Mouse (Mus musculus) lung, embryonic 14.5 days (tissue): ENCODE results near the gene Vasn. TPM values are rescaled to one million over a fixed set of nuclear protein-coding genes. Genes with fewer than 3 reads are reported as not detected.
A peak's percentile ranks its signal among the peaks of the same experiment; 100 is the strongest.

Source experiments
- ATAC-seq: fragments of 200-750 bp; cut with Nextera tagmentation; 2 replicates; pipeline ENCODE4 v1.8.0; 2017; ENCODE audit warnings: mild to moderate bottlenecking, moderate TSS enrichment, moderate library complexity; ENCODE audit not compliant: insufficient read depth
- DNase-seq: peaks from one replicate; pipeline ENCODE4 v3.0.0-alpha.2; 2015
- H3K27ac ChIP-seq: fragments of 300-500 bp; sonication (generic); 2 replicates; pipeline ENCODE4 v1.5.1; 2014; ENCODE audit warnings: low read depth, mild to moderate bottlenecking, moderate library complexity
- H3K27me3 ChIP-seq: fragments of 300-500 bp; sonication (generic); 2 replicates; pipeline ENCODE4 v1.6.1; 2014; ENCODE audit warnings: low read length, control low read depth; ENCODE audit not compliant: insufficient read depth
- H3K36me3 ChIP-seq: fragments of 300-500 bp; sonication (generic); 2 replicates; pipeline ENCODE4 v1.6.1; 2014; ENCODE audit warnings: control low read depth; ENCODE audit not compliant: insufficient read depth
- H3K4me1 ChIP-seq: fragments of 300-500 bp; sonication (generic); 2 replicates; pipeline ENCODE4 v1.6.1; 2014; ENCODE audit warnings: antibody characterized with exemption, control low read depth; ENCODE audit not compliant: insufficient read depth
- H3K4me2 ChIP-seq: fragments of 300-500 bp; sonication (generic); 2 replicates; pipeline ENCODE4 v1.6.1; 2014; ENCODE audit warnings: mild to moderate bottlenecking
- H3K4me3 ChIP-seq: fragments of 300-500 bp; sonication (generic); 2 replicates; pipeline ENCODE4 v1.5.1; 2014; ENCODE audit warnings: low read depth, low read length
- H3K9ac ChIP-seq: fragments of 300-500 bp; sonication (generic); 2 replicates; pipeline ENCODE4 v1.6.1; 2014
- H3K9me3 ChIP-seq: fragments of 300-500 bp; sonication (generic); 2 replicates; pipeline ENCODE4 v1.6.1; 2016; ENCODE audit warnings: low read depth, low read length, control low read depth
- CTCF ChIP-seq: IDR thresholded peaks from 2 replicates; pipeline ENCODE4 v1.5.1; 2016; ENCODE audit warnings: antibody characterized with exemption, low read depth
- WGBS: fragments of 180-500 bp; shearing (Covaris S2); extraction: QIAGEN DNeasy Blood & Tissue Kit; methylation state at CpG from one replicate; pipeline ENCODE4 v1.1.7; 2014; 5-methylcytosine and 5-hydroxymethylcytosine counted together
- polyA plus RNA-seq: library from polyadenylated mRNA; unstranded; fragments of >200 nt; fragmentation: Nextera tagmentation; extraction: Ambion mirVana; gene quantifications from 2 replicates; pipeline ENCODE4 v1.2.1, GENCODE M21; 2014

Vasn gene
- polyA plus RNA-seq, 1 experiment from 2014 or later: 23.5 TPM

- H3K27ac ChIP-seq: no peak overlapping the region
- ATAC-seq (no peak), DNase-seq (no peak)
- 68% methylated on average over 4 of the region's 4 CpGs for WGBS
- no peaks in the 10 kb centered on the region for H3K27me3 ChIP-seq
- TF ChIP-seq CTCF: no peak
- peaks cover 74% of the 10 kb centered on the region for H3K36me3 ChIP-seq
- no peaks in the 10 kb centered on the region for H3K9me3 ChIP-seq
- no peak overlapping the region for H3K9ac ChIP-seq
- no peaks in the 10 kb centered on the region for H3K4me1 ChIP-seq
- no peak overlapping the region for H3K4me3 ChIP-seq
- H3K4me2 ChIP-seq: no peak overlapping the region
These were observed 22.9 kb upstream of the Vasn start for GRCm38 (mm10) chr16:4616829-4617228.

GRCm38 (mm10) chr16:4624074-4624473 lies 15.7 kb upstream of the Vasn start:
- H3K9ac ChIP-seq: peak overlapping the region; percentile 85
- no peak for TF ChIP-seq CTCF
- H3K4me3 ChIP-seq: peak overlapping the region; percentile 77
- H3K4me1 ChIP-seq: peaks cover 14% of the 10 kb centered on the region; the same call in 1 of the 2 replicates
- H3K27me3 ChIP-seq: no peaks in the 10 kb centered on the region
- WGBS: 14% methylated on average over 9 of the region's 9 CpGs
- H3K27ac ChIP-seq: peak overlapping the region; percentile 81
- no peak for DNase-seq
- no peaks in the 10 kb centered on the region for H3K9me3 ChIP-seq
- no peak for ATAC-seq
- peak overlapping the region; percentile 80 for H3K4me2 ChIP-seq
- H3K36me3 ChIP-seq: 0 out of 2 replicates have a peak, but pooled peaks cover 8% of the 10 kb centered on the region

DNA sequence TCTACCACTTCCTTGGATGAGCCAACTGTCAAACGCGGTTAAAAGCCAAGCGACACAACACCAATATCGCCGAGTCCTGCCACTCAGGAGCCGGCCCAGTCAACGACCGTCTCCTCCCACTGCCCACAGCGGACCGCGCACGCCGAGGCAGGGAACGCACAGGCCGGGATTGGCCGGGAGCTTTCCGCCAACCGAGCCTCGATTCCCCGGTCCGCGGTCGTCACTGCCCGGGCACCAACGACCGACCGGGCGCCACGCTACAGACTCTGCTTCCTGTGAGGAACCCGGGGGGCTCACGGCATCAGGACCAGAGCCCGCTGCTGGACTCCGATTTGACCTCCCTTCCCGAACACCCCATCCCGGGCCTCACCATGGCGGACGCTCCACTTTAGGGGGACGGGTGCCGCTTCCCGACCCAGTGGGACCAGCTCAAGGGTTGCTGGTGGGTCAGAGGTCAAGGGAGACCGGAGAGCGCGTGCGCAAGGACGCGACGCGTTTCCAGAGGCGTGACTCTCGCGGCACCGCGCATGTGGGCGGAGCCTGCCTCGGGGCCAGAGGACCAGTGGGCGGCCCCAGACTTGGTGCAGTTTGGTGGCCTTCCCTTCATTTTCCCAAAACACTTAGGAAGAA lies 15.1 kb upstream of the Vasn start, which contains the start of gene Pam16:
TSS of gene Pam16 (minus strand) at position 508 of the 630 bp plus-strand sequence.
- Histone ChIP-seq H3K27me3 (no peaks in the 10 kb centered on the region), H3K4me1 (peaks cover 14% of the 10 kb centered on the region; the same call in 1 of the 2 replicates), H3K4me3 (peak within 1 kb of the TSS; percentile 77), H3K27ac (peak within 1 kb of the TSS; percentile 81), H3K9ac (peak within 1 kb of the TSS; percentile 85), H3K9me3 (no peaks in the 10 kb centered on the region), H3K4me2 (peak within 1 kb of the TSS; percentile 80), H3K36me3 (0 out of 2 replicates have a peak, but pooled peaks cover 7% of the 10 kb centered on the region)
- ATAC-seq (peak; percentile 87), DNase-seq (peak; percentile 98)
- TF ChIP-seq CTCF: no peak
- WGBS: under 1% methylated on average over 53 of the region's 56 CpGs

DNA sequence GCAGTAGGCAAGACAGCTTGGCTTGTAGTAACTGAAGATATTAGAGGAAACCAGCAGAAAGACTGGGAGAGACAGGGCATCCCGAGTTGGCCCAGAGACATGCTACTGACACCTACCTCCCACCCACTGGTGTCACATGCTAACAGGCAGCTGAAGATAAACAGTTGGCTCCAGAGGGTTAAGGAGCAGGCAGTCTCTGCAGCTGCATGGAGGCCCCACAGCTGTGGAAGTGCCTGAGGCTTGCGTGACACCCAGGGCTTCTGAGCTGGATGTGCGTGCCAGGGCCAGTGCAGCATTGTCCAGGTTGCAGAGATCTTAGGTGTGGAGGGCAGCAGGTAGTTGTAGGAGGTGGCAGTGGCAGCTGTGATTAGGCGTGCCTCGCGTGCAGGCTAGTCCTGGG lies 12.6 kb upstream of the Vasn start:
- 0 out of 2 replicates have a peak overlapping the region, but pooled peaks have one; percentile 3 for H3K9ac ChIP-seq
- H3K27me3 ChIP-seq: no peaks in the 10 kb centered on the region
- no peak for DNase-seq
- H3K27ac ChIP-seq: no peak overlapping the region
- WGBS: 44% methylated on average over 6 of the region's 6 CpGs
- no peak for ATAC-seq
- 0 out of 2 replicates have a peak, but pooled peaks cover 6% of the 10 kb centered on the region for H3K36me3 ChIP-seq
- H3K4me2 ChIP-seq: no peak overlapping the region
- no peak for TF ChIP-seq CTCF
- H3K4me3 ChIP-seq: no peak overlapping the region
- H3K9me3 ChIP-seq: no peaks in the 10 kb centered on the region
- peaks cover 14% of the 10 kb centered on the region; the same call in 1 of the 2 replicates for H3K4me1 ChIP-seq

GRCm38 (mm10) chr16:4628898-4629419 lies 10.8 kb upstream of the Vasn start:
- DNase-seq (no peak), ATAC-seq (no peak)
- WGBS: 89% methylated on average over 9 of the region's 9 CpGs
- no peaks in the 10 kb centered on the region for H3K27me3 ChIP-seq
- no peaks in the 10 kb centered on the region for H3K9me3 ChIP-seq
- H3K27ac ChIP-seq: no peak overlapping the region
- H3K4me2 ChIP-seq: no peak overlapping the region
- 0 out of 2 replicates have a peak, but pooled peaks cover 7% of the 10 kb centered on the region for H3K4me1 ChIP-seq
- no peak for TF ChIP-seq CTCF
- H3K4me3 ChIP-seq: no peak overlapping the region
- no peak overlapping the region for H3K9ac ChIP-seq
- 0 out of 2 replicates have a peak, but pooled peaks cover 6% of the 10 kb centered on the region for H3K36me3 ChIP-seq

DNA sequence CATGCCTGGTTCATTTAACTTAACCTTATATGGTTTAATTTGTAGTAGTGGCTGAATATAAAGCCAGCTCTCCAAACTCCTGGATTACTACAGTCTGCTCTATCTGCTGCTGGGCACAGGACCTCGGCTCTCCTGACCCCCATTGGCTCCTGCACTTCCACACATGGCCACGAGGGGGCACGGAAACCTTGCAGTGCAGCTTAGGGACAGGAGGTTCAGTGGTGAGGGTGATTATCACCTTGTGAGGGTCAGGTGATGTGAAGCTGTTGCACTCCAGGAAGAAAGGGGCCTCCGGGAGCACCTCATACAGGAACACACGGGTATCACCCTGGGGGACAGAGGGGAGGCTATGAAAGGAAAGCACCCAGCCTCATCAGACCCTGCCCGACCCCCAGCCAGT lies 9.8 kb upstream of the Vasn start:
- Histone ChIP-seq H3K36me3 (0 out of 2 replicates have a peak, but pooled peaks cover 6% of the 10 kb centered on the region), H3K4me1 (0 out of 2 replicates have a peak, but pooled peaks cover 7% of the 10 kb centered on the region), H3K9me3 (no peaks in the 10 kb centered on the region), H3K4me2 (no peak overlapping the region), H3K9ac (no peak overlapping the region), H3K4me3 (no peak overlapping the region), H3K27me3 (no peaks in the 10 kb centered on the region), H3K27ac (no peak overlapping the region)
- ATAC-seq (no peak), DNase-seq (peak; percentile 86)
- 16% methylated on average over 6 of the region's 6 CpGs for WGBS
- peak; percentile 100 for TF ChIP-seq CTCF

GRCm38 (mm10) chr16:4632050-4632449 lies 7.7 kb upstream of the Vasn start:
- no peak overlapping the region for H3K9ac ChIP-seq
- no peaks in the 10 kb centered on the region for H3K27me3 ChIP-seq
- H3K4me1 ChIP-seq: 0 out of 2 replicates have a peak, but pooled peaks cover 5% of the 10 kb centered on the region
- no peak overlapping the region for H3K4me2 ChIP-seq
- ATAC-seq: peak; percentile 19; the same call in 1 of the 2 replicates
- no peak overlapping the region for H3K27ac ChIP-seq
- WGBS: 36% methylated on average over 7 of the region's 7 CpGs
- 0 out of 2 replicates have a peak, but pooled peaks cover 6% of the 10 kb centered on the region for H3K36me3 ChIP-seq
- no peaks in the 10 kb centered on the region for H3K9me3 ChIP-seq
- DNase-seq: peak; percentile 69
- peak; percentile 74 for TF ChIP-seq CTCF
- no peak overlapping the region for H3K4me3 ChIP-seq
